Mouse (Mus musculus) CH12.LX (cell line): Measurements from ENCODE around the gene Etv1. TPM values are rescaled to one million over a fixed set of nuclear protein-coding genes. Genes with fewer than 3 reads are reported as not detected.

Experiments
- DNase-seq: peaks from one replicate; pipeline ENCODE4 v3.0.0-alpha.2; 2013; ENCODE audit errors: extremely low read depth
- H3K27ac ChIP-seq: 2 replicates; pipeline ENCODE4 v1.5.1; 2012; ENCODE audit warnings: low read depth, mild to moderate bottlenecking, control low read depth, moderate library complexity; ENCODE audit not compliant: insufficient read depth
- H3K27me3 ChIP-seq: replicated peaks from 2 replicates; pipeline ENCODE3; 2012; ENCODE audit warnings: inconsistent platforms
- H3K36me3 ChIP-seq, 2 experiments: replicated peaks in 1 of 2; 2 replicates each; pipeline versions ENCODE3 to v1.6.1; 2012; ENCODE audit warnings: inconsistent platforms in 1 of 2, low read length in 1 of 2, mild to moderate bottlenecking in 1 of 2, mixed read lengths in 1 of 2, moderate library complexity in 1 of 2; ENCODE audit not compliant: control insufficient read depth in 1 of 2, insufficient read depth in 1 of 2
- H3K4me1 ChIP-seq, 2 experiments: 2 replicates each; pipeline ENCODE4 v1.6.1; 2012; ENCODE audit warnings: inconsistent platforms in 1 of 2, moderate library complexity in 1 of 2; ENCODE audit not compliant: insufficient read depth in 2 of 2, control insufficient read depth in 1 of 2
- H3K4me2 ChIP-seq: 2 replicates; pipeline ENCODE4 v1.6.1; 2012; ENCODE audit warnings: low read depth, mild to moderate bottlenecking, control low read depth; ENCODE audit not compliant: poor library complexity, insufficient read depth, severe bottlenecking
- H3K4me3 ChIP-seq, 3 experiments: fragments of 150-350 bp in 1 of 3; sonication (generic) in 1 of 3; replicated peaks in 1 of 3; 2 replicates each; pipeline versions ENCODE3 to v1.5.1; 2011 to 2012; ENCODE audit warnings: low read depth in 2 of 3, low read length in 2 of 3, mild to moderate bottlenecking in 2 of 3, moderate library complexity in 2 of 3, control low read depth in 1 of 3, improper control_type of control experiment in 1 of 3, inconsistent platforms in 1 of 3, mixed read lengths in 1 of 3; ENCODE audit not compliant: poor library complexity in 1 of 3
- H3K79me2 ChIP-seq: replicated peaks from 2 replicates; pipeline ENCODE4 v1.6.1; 2012; ENCODE audit warnings: mild to moderate bottlenecking, moderate library complexity; ENCODE audit not compliant: control insufficient read depth, poor library complexity, insufficient read depth, severe bottlenecking; ENCODE audit errors: extremely low read depth
- H3K9ac ChIP-seq: 2 replicates; pipeline ENCODE4 v1.6.1; 2012; ENCODE audit warnings: low read depth, mild to moderate bottlenecking, control low read depth, moderate library complexity; ENCODE audit not compliant: insufficient read depth
- H3K9me3 ChIP-seq: replicated peaks from 2 replicates; pipeline ENCODE3; 2012; ENCODE audit warnings: low read length, inconsistent platforms, mixed read lengths
- CHD2 ChIP-seq: IDR thresholded peaks from 2 replicates; pipeline ENCODE4 v1.6.1; 2011; ENCODE audit warnings: low read length, improper control_type of control experiment
- E2F4 ChIP-seq: IDR thresholded peaks from 2 replicates; pipeline ENCODE4 v1.6.1; 2011; ENCODE audit warnings: low read depth, low read length, improper control_type of control experiment; ENCODE audit not compliant: insufficient replicate concordance
- ELF1 ChIP-seq: IDR thresholded peaks from 2 replicates; pipeline ENCODE4 v1.6.1; 2014; ENCODE audit warnings: low read depth, mild to moderate bottlenecking, inconsistent platforms, low read length, improper control_type of control experiment
- EP300 ChIP-seq: IDR thresholded peaks from 2 replicates; pipeline ENCODE4 v1.6.1; 2011; ENCODE audit warnings: low read length, improper control_type of control experiment
- ETS1 ChIP-seq: conservative IDR thresholded peaks from 2 replicates; pipeline ENCODE4 v1.6.1; 2012; ENCODE audit warnings: low read depth, mild to moderate bottlenecking, inconsistent platforms, low read length, improper control_type of control experiment, moderate library complexity
- GABPA ChIP-seq: IDR thresholded peaks from 2 replicates; pipeline ENCODE4 v1.6.1; 2012; ENCODE audit warnings: low read depth, low read length, improper control_type of control experiment, inconsistent platforms; ENCODE audit not compliant: insufficient replicate concordance
- IRF4 ChIP-seq: IDR thresholded peaks from 2 replicates; pipeline ENCODE4 v1.6.1; 2014; ENCODE audit warnings: low read depth, mild to moderate bottlenecking, inconsistent platforms, low read length, improper control_type of control experiment
- JUN ChIP-seq: IDR thresholded peaks from 2 replicates; pipeline ENCODE4 v1.6.1; 2011; ENCODE audit warnings: low read depth, mild to moderate bottlenecking, low read length, improper control_type of control experiment, moderate library complexity; ENCODE audit not compliant: insufficient read depth
- JUND ChIP-seq: conservative IDR thresholded peaks from 2 replicates; pipeline ENCODE4 v1.6.1; 2011; ENCODE audit warnings: low read depth, low read length, improper control_type of control experiment
- KAT2A ChIP-seq: IDR thresholded peaks from 2 replicates; pipeline ENCODE4 v1.6.1; 2012; ENCODE audit warnings: low read length, improper control_type of control experiment, inconsistent platforms; ENCODE audit not compliant: insufficient replicate concordance
- MAFK ChIP-seq: IDR thresholded peaks from 2 replicates; pipeline ENCODE4 v1.6.1; 2011; ENCODE audit warnings: low read length, improper control_type of control experiment; ENCODE audit not compliant: insufficient replicate concordance
- MAX ChIP-seq: IDR thresholded peaks from 2 replicates; pipeline ENCODE4 v1.6.1; 2011; ENCODE audit warnings: low read length, improper control_type of control experiment
- MAZ ChIP-seq: IDR thresholded peaks from 2 replicates; pipeline ENCODE4 v1.6.1; 2012; ENCODE audit warnings: low read depth, mild to moderate bottlenecking, inconsistent platforms, low read length, improper control_type of control experiment, moderate library complexity
- MEF2A ChIP-seq: IDR thresholded peaks from 2 replicates; pipeline ENCODE4 v1.6.1; 2014; ENCODE audit warnings: low read depth, mild to moderate bottlenecking, inconsistent platforms, low read length, improper control_type of control experiment, borderline replicate concordance
- MYC ChIP-seq: IDR thresholded peaks from 2 replicates; pipeline ENCODE4 v1.6.1; 2011; ENCODE audit warnings: low read depth, mild to moderate bottlenecking, improper control_type of control experiment, low read length
- NELFE ChIP-seq: IDR thresholded peaks from 2 replicates; pipeline ENCODE4 v1.6.1; 2011; ENCODE audit warnings: low read depth, low read length, improper control_type of control experiment
- NRF1 ChIP-seq: IDR thresholded peaks from 2 replicates; pipeline ENCODE4 v1.6.1; 2014; ENCODE audit warnings: low read depth, mild to moderate bottlenecking, inconsistent platforms, low read length, improper control_type of control experiment, moderate library complexity
- PAX5 ChIP-seq: IDR thresholded peaks from 2 replicates; pipeline ENCODE4 v1.6.1; 2012; ENCODE audit warnings: low read length, inconsistent platforms, mixed read lengths
- POLR2A ChIP-seq: IDR thresholded peaks from 2 replicates; pipeline ENCODE4 v1.6.1; 2011; ENCODE audit warnings: low read depth, mild to moderate bottlenecking, improper control_type of control experiment, low read length
- POLR2AphosphoS2 ChIP-seq: IDR thresholded peaks from 2 replicates; pipeline ENCODE4 v1.6.1; 2011; ENCODE audit warnings: low read depth, low read length, improper control_type of control experiment
- RAD21 ChIP-seq: IDR thresholded peaks from 2 replicates; pipeline ENCODE4 v1.6.1; 2011; ENCODE audit warnings: low read depth, mild to moderate bottlenecking, low read length, improper control_type of control experiment, moderate library complexity
- RCOR1 ChIP-seq: conservative IDR thresholded peaks from 2 replicates; pipeline ENCODE4 v1.6.1; 2012; ENCODE audit warnings: low read depth, mild to moderate bottlenecking, inconsistent platforms, low read length, improper control_type of control experiment
- SMC3 ChIP-seq: IDR thresholded peaks from 2 replicates; pipeline ENCODE4 v1.6.1; 2011; ENCODE audit warnings: low read depth, low read length, improper control_type of control experiment
- TBP ChIP-seq: conservative IDR thresholded peaks from 2 replicates; pipeline ENCODE4 v1.6.1; 2011; ENCODE audit warnings: low read depth, low read length, improper control_type of control experiment
- UBTF ChIP-seq: IDR thresholded peaks from 2 replicates; pipeline ENCODE4 v1.6.1; 2012; ENCODE audit warnings: low read depth, mild to moderate bottlenecking, inconsistent platforms, low read length, improper control_type of control experiment, moderate library complexity
- USF1 ChIP-seq: IDR thresholded peaks from 2 replicates; pipeline ENCODE4 v1.6.1; 2014; ENCODE audit warnings: low read depth, mild to moderate bottlenecking, inconsistent platforms, low read length, improper control_type of control experiment
- USF2 ChIP-seq: conservative IDR thresholded peaks from 2 replicates; pipeline ENCODE4 v1.6.1; 2011; ENCODE audit warnings: low read depth, low read length, improper control_type of control experiment
- ZC3H11A ChIP-seq: IDR thresholded peaks from 2 replicates; pipeline ENCODE4 v1.6.1; 2012; ENCODE audit warnings: low read depth, mild to moderate bottlenecking, inconsistent platforms, low read length, improper control_type of control experiment
- ZKSCAN1 ChIP-seq: IDR thresholded peaks from 2 replicates; pipeline ENCODE4 v1.6.1; 2012; ENCODE audit warnings: low read depth, inconsistent platforms, low read length, improper control_type of control experiment, borderline replicate concordance
- ZMIZ1 ChIP-seq: IDR thresholded peaks from 2 replicates; pipeline ENCODE4 v1.6.1; 2012; ENCODE audit warnings: low read depth, mild to moderate bottlenecking, inconsistent platforms, low read length, improper control_type of control experiment
- ZNF384 ChIP-seq: IDR thresholded peaks from 2 replicates; pipeline ENCODE4 v1.6.1; 2012; ENCODE audit warnings: low read depth, low read length, improper control_type of control experiment, inconsistent platforms
- dilution Hi-C: fragments of 300-500 bp; cut with MboI; formaldehyde crosslinking; loops from 2 replicates; pipeline ENCODE4 v1.14.3; 2020; ENCODE audit warnings: low sequenced_read_pairs; ENCODE audit not compliant: extremely low pct_unique_long_range_greater_than_20kb, extremely low pct_ligation_motif_present
- in situ Hi-C: fragments of 300-500 bp; cut with MboI; formaldehyde crosslinking; loops from 3 replicates; pipeline ENCODE4 v1.14.3; 2019; ENCODE audit warnings: low sequenced_read_pairs, low pct_ligation_motif_present, low pct_unique_long_range_greater_than_20kb, mixed read lengths
- polyA plus RNA-seq: library from polyadenylated mRNA; unstranded; fragments of >175 nt; gene quantifications from 2 replicates; pipeline ENCODE4 v1.2.1, GENCODE M21; 2012; ENCODE audit warnings: low read depth; ENCODE audit not compliant: insufficient read length
- total RNA-seq, 2 experiments: library from RNA; depleted of rRNA; stranded (reverse); fragments of 300-350 nt in 1 of 2; fragments of >200 nt in 1 of 2; gene quantifications; 2 replicates each; pipeline ENCODE4 v1.2.3; 2012 to 2014

Etv1 gene
- total and polyA plus RNA-seq, 3 experiments, result 3.4 to 5.4 (median 4.4) TPM

GRCm38 (mm10) chr12:38777957-38778298 is 1.3 kb upstream of the Etv1 start:
- dilution Hi-C loops, result no loop called here
- Histone ChIP-seq H3K27me3 (no peaks in the 10 kb centered on the region), H3K4me3 (peak overlapping the region in 2 of 3 experiments; percentile 20 to 71)

DNA sequence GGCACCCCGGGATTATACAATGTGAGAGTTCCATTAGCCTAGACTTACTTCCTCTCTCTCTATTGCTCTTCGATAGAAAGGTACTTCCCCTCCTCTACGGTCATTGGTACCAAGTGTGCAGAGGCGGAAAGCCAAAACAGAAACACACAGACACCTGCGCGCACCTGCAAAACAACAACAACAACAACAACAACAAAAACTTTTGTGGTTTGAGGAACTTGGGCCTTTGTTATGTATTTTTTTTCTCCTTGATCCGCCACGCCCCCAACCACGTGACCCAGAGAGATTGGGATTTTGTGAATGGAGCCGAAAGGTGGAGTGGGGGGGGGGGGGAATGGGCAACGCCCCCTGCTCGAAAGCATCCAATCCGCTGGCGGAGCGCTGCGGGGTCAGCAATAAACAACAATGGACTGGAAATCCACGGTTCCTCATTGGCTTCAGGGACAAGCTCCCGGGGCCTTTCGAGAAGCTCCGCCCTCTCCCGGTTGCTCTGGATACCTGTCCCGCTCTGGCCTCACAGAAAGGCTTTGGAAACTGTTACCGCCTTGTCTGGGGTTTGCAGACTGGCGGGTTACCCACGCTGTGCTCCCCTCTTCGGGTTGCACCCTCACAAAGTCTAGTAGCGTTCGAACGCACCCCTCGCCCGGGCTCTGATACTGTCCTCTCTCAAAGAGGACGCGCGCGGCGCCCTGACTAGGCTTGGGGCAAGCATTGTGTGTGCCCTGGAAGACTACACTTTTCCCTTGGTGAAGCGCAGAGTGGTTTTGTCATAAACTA is 693 bp upstream of the Etv1 start:
- peak overlapping the region; percentile 49 to 72 (median 71) for H3K4me3 ChIP-seq
- H3K27me3 ChIP-seq, result no peaks in the 10 kb centered on the region
- no peaks in the 10 kb centered on the region for H3K79me2 ChIP-seq
- peak overlapping the region; percentile 60 for H3K27ac ChIP-seq
- peak; percentile 76 for DNase-seq
- H3K4me2 ChIP-seq, result peak overlapping the region; percentile 99
- dilution Hi-C loops, result no loop called here
- peaks cover 0 to 6% of the 10 kb centered on the region in 2 experiments; a peak in 1 of 4 replicates for H3K4me1 ChIP-seq
- H3K9ac ChIP-seq, result peak overlapping the region; percentile 98
- no peaks in the 10 kb centered on the region for H3K36me3 ChIP-seq
- H3K9me3 ChIP-seq, result no peaks in the 10 kb centered on the region
- in situ Hi-C loops, result no loop called here
- TF ChIP-seq RCOR1 (peak; percentile 71), ZMIZ1 (no peak), GABPA (no peak), ZC3H11A (no peak), E2F4 (no peak), EP300 (peak; percentile 77), JUN (no peak), USF1 (peak; percentile 82), TBP (no peak), KAT2A (no peak), SMC3 (no peak), IRF4 (peak; percentile 78; the same call in 1 of the 2 replicates), ETS1 (peak; percentile 56), NRF1 (0 out of 2 replicates have a peak, but pooled peaks have one; percentile 34), JUND (no peak), POLR2A (no peak), ZNF384 (peak; percentile 68), NELFE (no peak), MAX (peak; percentile 63), MEF2A (peak; percentile 41; the same call in 1 of the 2 replicates), RAD21 (no peak), UBTF (no peak), MAZ (peak; percentile 60; the same call in 1 of the 2 replicates), POLR2AphosphoS2 (no peak), CHD2 (no peak), PAX5 (no peak), USF2 (peak; percentile 64), MAFK (no peak), ZKSCAN1 (no peak), ELF1 (peak; percentile 57)

More at GRCm38 (mm10) chr12:38777957-38778298, 1.3 kb upstream of the Etv1 start:
- in situ Hi-C loops, result no loop called here
- Histone ChIP-seq H3K4me1 (peaks cover 0 to 6% of the 10 kb centered on the region in 2 experiments; a peak in 1 of 4 replicates), H3K4me2 (peak overlapping the region; percentile 99), H3K36me3 (no peaks in the 10 kb centered on the region), H3K79me2 (no peaks in the 10 kb centered on the region), H3K9me3 (no peaks in the 10 kb centered on the region), H3K9ac (peak overlapping the region; percentile 16), H3K27ac (peak overlapping the region; percentile 34; the same call in 1 of the 2 replicates)
- no peak for DNase-seq
- TF ChIP-seq MYC, result peak; percentile 63
- TF ChIP-seq IRF4, result no peak
